Mouse (Mus musculus): ENCODE data around the gene 1110051M20Rik. TPM values are rescaled to one million over a fixed set of nuclear protein-coding genes. Genes with fewer than 3 reads are reported as not detected.
A peak's percentile ranks its signal among the peaks of the same experiment; 100 is the strongest.
"Not testable (repeated sequence)": the region's sequence is repeated elsewhere in the genome, so short reads cannot be mapped to it uniquely, and the experiment has no call there.

1110051M20Rik gene
- polyA plus RNA-seq, 1 experiment from 2014 or later, result 81.5 TPM

DNA sequence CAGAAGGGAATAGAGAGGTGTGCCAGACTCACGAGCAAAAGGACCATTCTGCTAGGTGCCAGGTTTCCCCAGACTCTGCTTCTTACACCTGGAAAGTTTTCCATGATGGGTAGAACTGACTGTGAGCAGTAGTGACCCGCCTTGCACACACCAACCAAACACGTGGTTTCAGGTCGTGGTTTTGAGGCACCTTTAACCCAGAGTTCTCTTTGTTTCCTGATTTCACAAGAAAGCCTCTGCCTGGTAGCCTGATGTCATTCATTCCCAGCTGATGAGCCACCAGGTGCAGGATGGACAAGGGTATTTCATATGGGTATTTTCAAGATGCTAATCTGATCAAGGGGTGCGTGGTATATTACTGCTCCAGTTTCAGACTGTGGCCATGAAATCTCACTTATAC is 202.0 kb downstream of the 1110051M20Rik start:
- H3K27me3 ChIP-seq, result no peaks in the 10 kb centered on the region
- no peak overlapping the region for H3K27ac ChIP-seq
- H3K4me2 ChIP-seq, result no peak overlapping the region
- ATAC-seq (ENCODE audit: insufficient number of reproducible peaks, insufficient read depth, low FRiP score, low TSS enrichment, low read depth), result no peak
- no peak overlapping the region for H3K4me3 ChIP-seq (replicated peaks)
- H3K36me3 ChIP-seq, result no peaks in the 10 kb centered on the region
- no peaks in the 10 kb centered on the region for H3K4me1 ChIP-seq (replicated peaks)
- WGBS, result 64% methylated on average over 5 of the region's 5 CpGs
- H3K9ac ChIP-seq (replicated peaks), result no peak overlapping the region
- no peaks in the 10 kb centered on the region for H3K9me3 ChIP-seq

DNA sequence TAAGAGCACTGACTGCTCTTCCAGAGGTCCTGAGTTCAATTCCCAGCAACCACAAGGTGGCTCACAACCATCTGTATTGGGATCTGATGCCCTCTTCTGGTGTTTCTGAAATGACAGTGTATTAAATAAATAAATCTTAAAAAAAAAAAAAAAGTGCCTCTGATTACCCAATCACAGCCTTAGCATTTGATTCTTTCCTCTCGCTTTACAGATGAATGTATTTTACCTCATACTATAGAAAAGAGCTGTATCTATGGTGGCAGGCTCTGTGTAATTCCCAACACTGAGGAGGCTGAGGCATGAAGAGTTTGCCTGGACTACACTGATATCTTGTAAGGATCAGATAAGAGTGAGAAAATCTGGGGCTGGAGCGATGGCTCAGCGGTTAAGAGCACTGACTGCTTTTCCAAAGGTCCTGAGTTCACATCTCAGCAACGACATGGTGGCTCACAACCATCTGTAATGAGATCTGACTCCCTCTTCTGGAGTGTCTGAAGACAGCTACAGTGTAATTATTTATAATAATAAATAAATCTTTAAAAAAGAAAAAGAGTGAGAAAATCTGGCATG is 206.9 kb downstream of the 1110051M20Rik start:
- H3K4me2 ChIP-seq, result peak overlapping the region; percentile 78
- peak overlapping the region; percentile 55; the same call in 1 of the 2 replicates for H3K9ac ChIP-seq (replicated peaks)
- H3K36me3 ChIP-seq; H3K4me1 ChIP-seq (replicated peaks); ATAC-seq (ENCODE audit: insufficient number of reproducible peaks, insufficient read depth, low FRiP score, low TSS enrichment, low read depth); H3K27me3 ChIP-seq; H3K9me3 ChIP-seq: not testable (repeated sequence)
- WGBS, result 21% methylated on average over 4 of the region's 4 CpGs
- H3K4me3 ChIP-seq (replicated peaks), result peak overlapping the region; percentile 60
- H3K27ac ChIP-seq, result peak overlapping the region; percentile 93

DNA sequence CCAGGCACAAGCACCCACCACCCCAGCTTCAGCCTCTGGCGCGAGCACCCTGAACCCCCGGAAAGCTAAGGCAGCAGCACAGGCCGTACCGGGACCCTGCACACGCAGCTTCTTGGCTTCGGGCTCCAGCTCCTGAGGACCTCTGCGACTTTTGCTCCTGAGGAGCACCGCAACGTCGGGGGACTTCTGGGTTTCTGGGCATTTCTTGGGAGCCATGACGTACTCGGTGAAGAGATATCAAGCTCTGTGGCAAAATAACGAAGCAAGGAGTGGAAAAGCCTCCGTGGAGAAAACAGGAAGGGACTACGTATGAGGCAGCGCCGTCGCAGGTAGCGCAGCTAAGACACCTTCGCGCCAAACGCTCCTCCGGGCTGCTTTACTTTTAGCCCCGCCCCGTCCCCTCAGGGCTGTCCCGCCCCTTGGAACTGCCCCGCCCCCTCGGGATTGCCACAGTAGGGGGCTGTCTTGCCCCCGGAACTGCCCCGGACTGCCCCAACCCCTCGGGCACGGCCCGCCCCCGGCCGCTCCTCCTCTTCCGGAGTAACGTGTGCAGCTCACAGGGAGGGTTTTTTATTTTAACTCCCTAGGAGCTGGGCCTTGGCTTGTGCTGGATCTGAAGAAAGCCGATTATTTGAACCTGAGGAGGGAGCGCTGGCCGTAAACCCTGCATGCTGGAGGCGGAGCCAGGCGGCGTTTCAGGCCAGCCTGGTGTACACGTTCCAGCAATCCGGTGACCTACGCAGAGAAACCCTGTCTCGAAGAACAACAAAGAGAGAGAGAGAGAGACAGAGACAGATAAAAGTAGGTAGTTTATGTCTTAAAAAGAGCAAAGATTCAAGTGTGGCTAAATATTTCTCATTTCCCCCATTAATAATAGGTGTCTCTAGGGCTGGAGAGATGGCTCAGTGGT is 207.6 kb downstream of the 1110051M20Rik start, which contains the start of gene Ddb2:
TSS of gene Ddb2 (minus strand) at position 382 of the 910 bp plus-strand sequence.
- no peaks in the 10 kb centered on the region for H3K27me3 ChIP-seq
- H3K4me1 ChIP-seq (replicated peaks), result no peaks in the 10 kb centered on the region
- under 1% methylated on average over 48 of the region's 48 CpGs for WGBS
- peak within 1 kb of the TSS; percentile 75 for H3K9ac ChIP-seq (replicated peaks)
- H3K9me3 ChIP-seq, result no peaks in the 10 kb centered on the region
- peak within 1 kb of the TSS; percentile 93 for H3K27ac ChIP-seq
- H3K36me3 ChIP-seq, result peaks cover 11% of the 10 kb centered on the region; the same call in 1 of the 2 replicates
- ATAC-seq (ENCODE audit: insufficient number of reproducible peaks, insufficient read depth, low FRiP score, low TSS enrichment, low read depth), result peak; percentile 99
- peak within 1 kb of the TSS; percentile 60 for H3K4me3 ChIP-seq (replicated peaks)
- H3K4me2 ChIP-seq, result peak within 1 kb of the TSS; percentile 78

DNA sequence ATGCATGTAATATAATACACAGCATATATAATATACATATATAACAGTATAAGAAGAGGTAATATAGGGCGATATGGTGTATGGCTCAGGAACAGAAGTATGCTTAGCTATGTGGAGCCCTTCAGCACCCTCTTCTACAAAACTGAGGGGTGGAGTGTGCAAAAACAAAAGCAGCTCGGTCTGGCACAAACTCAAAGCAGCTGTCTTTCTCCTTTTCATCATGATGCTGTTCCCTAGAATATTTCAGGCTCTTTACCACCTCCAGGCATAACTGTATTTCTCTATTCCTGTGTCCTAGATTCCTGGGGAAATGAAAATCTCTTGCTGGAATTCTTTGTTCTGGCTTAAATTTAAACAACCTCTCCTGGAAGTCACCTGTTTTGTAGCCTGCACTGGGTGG is 214.8 kb downstream of the 1110051M20Rik start:
- Histone ChIP-seq H3K36me3 (peaks cover 11% of the 10 kb centered on the region; the same call in 1 of the 2 replicates), H3K27me3 (no peaks in the 10 kb centered on the region), H3K9me3 (no peaks in the 10 kb centered on the region), H3K9ac (replicated peaks) (no peak overlapping the region), H3K4me1 (replicated peaks) (no peaks in the 10 kb centered on the region), H3K27ac (no peak overlapping the region), H3K4me2 (no peak overlapping the region), H3K4me3 (replicated peaks) (no peak overlapping the region)
- no peak for ATAC-seq (ENCODE audit: insufficient number of reproducible peaks, insufficient read depth, low FRiP score, low TSS enrichment, low read depth)
- 63% methylated on average over 2 of the region's 2 CpGs for WGBS

Small RNAs within 50 kb of the gene (microRNA-seq; reads per million reads assigned to microRNA genes)
- gene Gm22071, result not detected

Other genes with a start within 250 kb of the 1110051M20Rik start
- gene Nr1h3, start 241.9 kb downstream of the 1110051M20Rik start, polyA plus RNA-seq (2016; fragmentation: Nextera tagmentation; extraction: Ambion mirVana), result 1.9 and 2.0 TPM in 2 replicates
- gene Acp2, start 241.8 kb downstream of the 1110051M20Rik start, polyA plus RNA-seq (2016; fragmentation: Nextera tagmentation; extraction: Ambion mirVana), result 30.1 and 30.3 TPM in 2 replicates
- 18.0 and 19.6 TPM in 2 replicates for gene Ddb2, start 207.7 kb downstream of the 1110051M20Rik start, polyA plus RNA-seq (2016; fragmentation: Nextera tagmentation; extraction: Ambion mirVana)
- 44.7 and 44.8 TPM in 2 replicates for gene Pacsin3, start 188.8 kb downstream of the 1110051M20Rik start, polyA plus RNA-seq (2016; fragmentation: Nextera tagmentation; extraction: Ambion mirVana)
- gene Arfgap2, start 179.7 kb downstream of the 1110051M20Rik start, polyA plus RNA-seq (2016; fragmentation: Nextera tagmentation; extraction: Ambion mirVana), result 99.9 and 108 TPM in 2 replicates
- gene Lrp4, start 12.8 kb upstream of the 1110051M20Rik start, polyA plus RNA-seq (2016; fragmentation: Nextera tagmentation; extraction: Ambion mirVana), result 6.2 and 7.2 TPM in 2 replicates
- 124 and 131 TPM in 2 replicates for gene Ckap5, start 82.1 kb upstream of the 1110051M20Rik start, polyA plus RNA-seq (2016; fragmentation: Nextera tagmentation; extraction: Ambion mirVana)
- gene F2, start 191.7 kb upstream of the 1110051M20Rik start, polyA plus RNA-seq (2016; fragmentation: Nextera tagmentation; extraction: Ambion mirVana), result 0.40 and 0.42 TPM in 2 replicates
- gene Zfp408, start 205.1 kb upstream of the 1110051M20Rik start, polyA plus RNA-seq (2016; fragmentation: Nextera tagmentation; extraction: Ambion mirVana), result 12.6 and 12.8 TPM in 2 replicates
- gene Arhgap1, start 205.2 kb upstream of the 1110051M20Rik start, polyA plus RNA-seq (2016; fragmentation: Nextera tagmentation; extraction: Ambion mirVana), result 76.3 and 76.9 TPM in 2 replicates